Mouse (Mus musculus): ENCODE measurements around the gene Smc5.

GRCm38 (mm10) chr19:23211325-23211724 is 62.4 kb downstream of the Smc5 start:
- TF ChIP-seq MAX (IDR thresholded peaks at IDR 0.05), result no peak
- TF ChIP-seq CTCF (IDR thresholded peaks at IDR 0.05; ENCODE audit: control insufficient read depth, insufficient read depth, insufficient read length), result no peak
- TF ChIP-seq MYOD1 (IDR thresholded peaks at IDR 0.05; ENCODE audit: control insufficient read depth, insufficient read length, low read depth), result no peak

Data from C2C12 (cell line).